Mouse (Mus musculus) kidney, embryonic 16.5 days (tissue): ENCODE measurements around the gene Cyp27b1. TPM values are rescaled to one million over a fixed set of nuclear protein-coding genes. Genes with fewer than 3 reads are reported as not detected.

Experiments
- ATAC-seq: fragments of 200-750 bp; cut with Nextera tagmentation; 2 replicates; pipeline ENCODE4 v1.8.0; 2017; ENCODE audit warnings: moderate TSS enrichment; ENCODE audit not compliant: low FRiP score, low TSS enrichment
- H3K27ac ChIP-seq: fragments of 300-500 bp; sonication (generic); 2 replicates; pipeline ENCODE4 v1.5.1; 2014; ENCODE audit warnings: low read length
- H3K27me3 ChIP-seq: fragments of 300-500 bp; sonication (generic); 2 replicates; pipeline ENCODE4 v1.6.1; 2014; ENCODE audit warnings: low read length, control low read depth, mixed read lengths; ENCODE audit not compliant: insufficient read depth
- H3K36me3 ChIP-seq: fragments of 300-500 bp; sonication (generic); 2 replicates; pipeline ENCODE4 v1.6.1; 2014; ENCODE audit warnings: low read length, control low read depth, mixed read lengths; ENCODE audit not compliant: insufficient read depth
- H3K4me1 ChIP-seq: fragments of 300-500 bp; sonication (generic); 2 replicates; pipeline ENCODE4 v1.6.1; 2014; ENCODE audit warnings: low read length, control low read depth, mixed read lengths; ENCODE audit not compliant: insufficient read depth
- H3K4me2 ChIP-seq: fragments of 300-500 bp; sonication (generic); replicated peaks from 2 replicates; pipeline ENCODE4 v1.6.1; 2014; ENCODE audit warnings: low read depth, low read length
- H3K4me3 ChIP-seq: fragments of 300-500 bp; sonication (generic); 2 replicates; pipeline ENCODE4 v1.5.1; 2014; ENCODE audit warnings: mild to moderate bottlenecking, low read length
- H3K9ac ChIP-seq: fragments of 300-500 bp; sonication (generic); replicated peaks from 2 replicates; pipeline ENCODE4 v1.6.1; 2014; ENCODE audit warnings: low read length
- H3K9me3 ChIP-seq: fragments of 300-500 bp; sonication (generic); 2 replicates; pipeline ENCODE4 v1.6.1; 2016; ENCODE audit warnings: low read length, control low read depth
- WGBS: fragments of 180-500 bp; shearing (Covaris S2); extraction: QIAGEN DNeasy Blood & Tissue Kit; methylation state at CpG from one replicate; pipeline ENCODE4 v1.1.7; 2014; 5-methylcytosine and 5-hydroxymethylcytosine counted together
- polyA plus RNA-seq: library from polyadenylated mRNA; unstranded; fragments of >200 nt; fragmentation: Nextera tagmentation; extraction: Ambion mirVana; gene quantifications from 2 replicates; pipeline ENCODE4 v1.2.1, GENCODE M21; 2015

Cyp27b1 gene
- polyA plus RNA-seq, 1 experiment from 2014 or later: 53.8 TPM

- no peak for ATAC-seq
- peaks cover 14% of the 10 kb centered on the region for H3K4me1 ChIP-seq
- peak overlapping the region; percentile 24 for H3K4me3 ChIP-seq
- peaks cover 47% of the 10 kb centered on the region for H3K27me3 ChIP-seq
- peaks cover 12% of the 10 kb centered on the region for H3K36me3 ChIP-seq
- 3% methylated on average over 35 of the region's 35 CpGs for WGBS
- H3K27ac ChIP-seq: no peak overlapping the region
- peak overlapping the region; percentile 43 for H3K9ac ChIP-seq
- H3K9me3 ChIP-seq: no peaks in the 10 kb centered on the region
- H3K4me2 ChIP-seq: peak overlapping the region; percentile 41
These were observed 751 bp downstream of the Cyp27b1 start for GRCm38 (mm10) chr10:127048608-127049394.

GRCm38 (mm10) chr10:127049395-127050118 lies 1.5 kb downstream of the Cyp27b1 start:
- peak overlapping the region; percentile 41 for H3K4me2 ChIP-seq
- peak overlapping the region; percentile 24 for H3K4me3 ChIP-seq
- ATAC-seq: peak; percentile 21; the same call in 1 of the 2 replicates
- H3K36me3 ChIP-seq: peaks cover 12% of the 10 kb centered on the region
- H3K27me3 ChIP-seq: peaks cover 47% of the 10 kb centered on the region
- no peak overlapping the region for H3K9ac ChIP-seq
- H3K4me1 ChIP-seq: peaks cover 14% of the 10 kb centered on the region
- H3K27ac ChIP-seq: no peak overlapping the region
- WGBS: 2% methylated on average over 29 of the region's 29 CpGs
- H3K9me3 ChIP-seq: no peaks in the 10 kb centered on the region

GRCm38 (mm10) chr10:127050119-127050474 lies 2.0 kb downstream of the Cyp27b1 start:
- peaks cover 14% of the 10 kb centered on the region for H3K4me1 ChIP-seq
- H3K4me3 ChIP-seq: no peak overlapping the region
- H3K9me3 ChIP-seq: no peaks in the 10 kb centered on the region
- H3K36me3 ChIP-seq: peaks cover 6% of the 10 kb centered on the region; the same call in 1 of the 2 replicates
- WGBS: 20% methylated on average over 10 of the region's 10 CpGs
- no peak; the same call in 1 of the 2 replicates for ATAC-seq
- H3K27ac ChIP-seq: no peak overlapping the region
- H3K27me3 ChIP-seq: peaks cover 47% of the 10 kb centered on the region
- H3K9ac ChIP-seq: no peak overlapping the region
- no peak overlapping the region for H3K4me2 ChIP-seq

GRCm38 (mm10) chr10:127054646-127055045 lies 6.6 kb downstream of the Cyp27b1 start:
- Histone ChIP-seq H3K9me3 (no peaks in the 10 kb centered on the region), H3K36me3 (peaks cover 21% of the 10 kb centered on the region), H3K4me3 (no peak overlapping the region), H3K9ac (no peak overlapping the region), H3K27me3 (peaks cover 25% of the 10 kb centered on the region), H3K4me1 (peaks cover 11% of the 10 kb centered on the region), H3K4me2 (no peak overlapping the region), H3K27ac (no peak overlapping the region)
- ATAC-seq: no peak
- WGBS: 66% methylated on average over 4 of the region's 4 CpGs

- peaks cover 12% of the 10 kb centered on the region for H3K4me1 ChIP-seq
- no peak overlapping the region for H3K9ac ChIP-seq
- 86% methylated on average over 8 of the region's 8 CpGs for WGBS
- H3K27ac ChIP-seq: no peak overlapping the region
- no peaks in the 10 kb centered on the region for H3K9me3 ChIP-seq
- no peak overlapping the region for H3K4me3 ChIP-seq
- peaks cover 21% of the 10 kb centered on the region for H3K36me3 ChIP-seq
- peaks cover 19% of the 10 kb centered on the region for H3K27me3 ChIP-seq
- no peak overlapping the region for H3K4me2 ChIP-seq
- no peak for ATAC-seq
These were observed 7.4 kb downstream of the Cyp27b1 start for GRCm38 (mm10) chr10:127055406-127055805.

GRCm38 (mm10) chr10:127056490-127056889 lies 8.4 kb downstream of the Cyp27b1 start:
- WGBS: 79% methylated on average over 20 of the region's 20 CpGs
- H3K27me3 ChIP-seq: peaks cover 13% of the 10 kb centered on the region

GRCm38 (mm10) chr10:127058161-127058560 lies 10.1 kb downstream of the Cyp27b1 start:
- peak overlapping the region; percentile 28 for H3K9ac ChIP-seq
- H3K4me2 ChIP-seq: peak overlapping the region; percentile 96
- peak; percentile 16; the same call in 1 of the 2 replicates for ATAC-seq
- H3K4me3 ChIP-seq: peak overlapping the region; percentile 81
- WGBS: 2% methylated on average over 9 of the region's 9 CpGs
- peaks cover 11% of the 10 kb centered on the region; the same call in 1 of the 2 replicates for H3K27me3 ChIP-seq
- no peaks in the 10 kb centered on the region for H3K9me3 ChIP-seq
- peaks cover 22% of the 10 kb centered on the region for H3K4me1 ChIP-seq
- H3K36me3 ChIP-seq: peaks cover 21% of the 10 kb centered on the region
- H3K27ac ChIP-seq: no peak overlapping the region

More at GRCm38 (mm10) chr10:127056490-127056889, 8.4 kb downstream of the Cyp27b1 start:
- H3K27ac ChIP-seq: no peak overlapping the region
- peaks cover 15% of the 10 kb centered on the region for H3K4me1 ChIP-seq
- no peaks in the 10 kb centered on the region for H3K9me3 ChIP-seq
- no peak for ATAC-seq
- no peak overlapping the region for H3K4me2 ChIP-seq
- H3K4me3 ChIP-seq: no peak overlapping the region
- H3K36me3 ChIP-seq: peaks cover 21% of the 10 kb centered on the region
- no peak overlapping the region for H3K9ac ChIP-seq

GRCm38 (mm10) chr10:127058708-127059107 lies 10.7 kb downstream of the Cyp27b1 start:
- Histone ChIP-seq H3K27me3 (peaks cover 11% of the 10 kb centered on the region; the same call in 1 of the 2 replicates), H3K36me3 (peaks cover 21% of the 10 kb centered on the region), H3K4me3 (peak overlapping the region; percentile 81), H3K9me3 (no peaks in the 10 kb centered on the region), H3K4me1 (peaks cover 22% of the 10 kb centered on the region), H3K27ac (no peak overlapping the region), H3K4me2 (peak overlapping the region; percentile 96), H3K9ac (peak overlapping the region; percentile 87)
- ATAC-seq: no peak
- 8% methylated on average over 8 of the region's 8 CpGs for WGBS

DNA sequence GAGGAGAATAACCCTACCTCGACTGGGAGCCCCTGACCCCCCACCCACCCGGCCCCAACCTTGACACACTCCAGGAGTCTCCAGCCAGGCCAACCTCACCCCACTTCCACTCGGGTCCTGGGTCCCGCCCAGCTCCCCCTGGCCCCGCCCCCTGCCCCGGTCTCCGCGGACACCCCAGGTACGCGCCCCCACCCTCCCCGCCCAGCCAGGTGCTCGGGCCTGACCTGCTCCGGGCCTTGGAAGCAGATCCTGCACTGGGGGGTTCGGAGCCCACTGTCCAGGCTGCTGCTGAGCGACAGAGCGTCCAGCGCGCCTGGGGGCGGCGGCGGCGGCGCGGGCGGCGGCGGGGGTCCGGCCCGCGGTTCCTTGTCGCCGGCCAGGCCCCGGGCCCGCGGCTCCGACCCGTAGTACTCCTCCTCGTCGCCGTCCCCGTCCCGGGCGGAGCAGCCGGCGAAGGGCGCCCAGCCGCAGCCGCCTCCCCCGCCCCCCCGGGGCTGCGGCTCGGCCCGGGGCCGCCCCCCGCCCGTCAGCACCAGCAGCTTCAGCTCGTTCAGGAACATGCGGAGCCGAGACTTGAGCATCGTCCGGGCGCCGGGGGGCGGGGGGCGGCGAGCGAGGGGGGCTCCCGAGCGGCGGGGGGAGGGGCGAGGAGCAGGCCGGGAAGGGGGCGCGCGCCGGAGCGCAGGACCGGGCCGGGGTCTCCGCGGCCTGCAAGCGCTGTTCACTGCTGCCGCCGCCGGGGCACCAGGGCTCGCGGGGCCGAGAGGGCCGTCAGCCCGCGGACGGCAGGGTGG lies 11.3 kb downstream of the Cyp27b1 start:
- peak overlapping the region; percentile 87 for H3K9ac ChIP-seq
- under 1% methylated on average over 41 of the region's 92 CpGs for WGBS
- H3K27me3 ChIP-seq: peaks cover 11% of the 10 kb centered on the region; the same call in 1 of the 2 replicates
- H3K27ac ChIP-seq: peak overlapping the region; percentile 60; the same call in 1 of the 2 replicates
- peaks cover 22% of the 10 kb centered on the region for H3K4me1 ChIP-seq
- H3K4me3 ChIP-seq: peak overlapping the region; percentile 81
- H3K9me3 ChIP-seq: no peaks in the 10 kb centered on the region
- H3K36me3 ChIP-seq: peaks cover 21% of the 10 kb centered on the region
- peak overlapping the region; percentile 96 for H3K4me2 ChIP-seq
- ATAC-seq: no peak
